Mouse (Mus musculus) heart, embryonic 12.5 days (tissue): Measurements from ENCODE around the gene Spag5. TPM values are rescaled to one million over a fixed set of nuclear protein-coding genes. Genes with fewer than 3 reads are reported as not detected.

Source experiments
- ATAC-seq: fragments of 200-750 bp; cut with Nextera tagmentation; 2 replicates; pipeline ENCODE4 v1.8.0; 2017; ENCODE audit warnings: moderate TSS enrichment, moderate library complexity; ENCODE audit not compliant: insufficient number of reproducible peaks, low FRiP score
- H3K27ac ChIP-seq: fragments of 300-500 bp; sonication (generic); 2 replicates; pipeline ENCODE4 v1.5.1; 2016; ENCODE audit warnings: mild to moderate bottlenecking, moderate library complexity; ENCODE audit not compliant: poor library complexity, severe bottlenecking
- H3K27me3 ChIP-seq: fragments of 300-500 bp; sonication (generic); replicated peaks from 2 replicates; pipeline ENCODE4 v1.6.1; 2016; ENCODE audit warnings: mild to moderate bottlenecking, moderate library complexity
- H3K36me3 ChIP-seq: fragments of 300-500 bp; sonication (generic); 2 replicates; pipeline ENCODE4 v1.6.1; 2016; ENCODE audit warnings: mild to moderate bottlenecking, moderate library complexity
- H3K4me1 ChIP-seq: fragments of 300-500 bp; sonication (generic); replicated peaks from 2 replicates; pipeline ENCODE4 v1.6.1; 2016; ENCODE audit warnings: mild to moderate bottlenecking
- H3K4me2 ChIP-seq: fragments of 300-500 bp; sonication (generic); 2 replicates; pipeline ENCODE4 v1.6.1; 2016; ENCODE audit warnings: mild to moderate bottlenecking, moderate library complexity
- H3K4me3 ChIP-seq: fragments of 300-500 bp; sonication (generic); 2 replicates; pipeline ENCODE4 v1.5.1; 2016; ENCODE audit warnings: mild to moderate bottlenecking
- H3K9ac ChIP-seq: fragments of 300-500 bp; sonication (generic); 2 replicates; pipeline ENCODE4 v1.6.1; 2016; ENCODE audit warnings: mild to moderate bottlenecking, moderate library complexity
- H3K9me3 ChIP-seq: fragments of 300-500 bp; sonication (generic); replicated peaks from 2 replicates; pipeline ENCODE4 v1.6.1; 2016; ENCODE audit warnings: mild to moderate bottlenecking, moderate library complexity
- WGBS: fragments of 180-500 bp; shearing (Covaris S2); methylation state at CpG from one replicate; pipeline ENCODE4 v1.1.7; 2016; 5-methylcytosine and 5-hydroxymethylcytosine counted together
- polyA plus RNA-seq: library from polyadenylated mRNA; unstranded; fragments of >200 nt; fragmentation: Nextera tagmentation; extraction: Ambion mirVana; gene quantifications from 2 replicates; pipeline ENCODE4 v1.2.1, GENCODE M21; 2016

Gene Spag5
- polyA plus RNA-seq, 1 experiment from 2014 or later: 27.2 TPM

DNA sequence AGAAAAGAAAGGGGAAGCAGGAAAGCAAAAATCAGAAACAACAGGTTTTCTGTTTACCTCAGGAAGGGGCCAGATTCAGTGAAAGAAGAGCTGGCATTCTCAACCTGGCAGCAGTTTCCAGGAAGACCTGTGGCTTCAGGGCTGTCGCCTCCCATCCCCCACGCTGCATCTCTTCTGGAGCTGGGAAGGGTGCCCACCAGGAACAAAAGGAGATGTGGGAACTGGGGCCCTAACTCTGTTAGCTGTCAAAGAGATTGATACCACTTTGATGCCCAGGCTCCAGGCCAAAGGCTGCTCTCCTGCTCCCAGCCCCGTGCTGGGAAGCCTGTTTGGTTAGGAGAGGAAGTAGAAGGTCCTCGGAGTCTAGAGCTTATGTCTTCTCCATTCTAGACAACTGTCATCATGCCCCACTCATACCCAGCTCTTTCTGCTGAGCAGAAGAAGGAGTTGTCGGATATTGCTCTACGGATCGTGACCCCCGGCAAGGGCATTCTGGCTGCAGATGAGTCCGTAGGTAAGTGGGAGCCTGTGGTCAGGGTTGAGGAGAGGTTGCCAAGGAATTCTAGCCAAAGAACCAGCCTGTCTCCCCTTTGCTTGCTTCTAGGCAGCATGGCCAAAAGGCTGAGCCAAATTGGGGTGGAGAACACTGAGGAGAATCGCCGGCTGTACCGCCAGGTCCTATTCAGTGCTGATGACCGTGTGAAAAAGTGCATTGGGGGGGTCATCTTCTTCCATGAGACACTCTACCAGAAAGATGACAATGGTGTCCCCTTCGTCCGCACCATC, 22.9 kb downstream of the Spag5 start:
- peaks cover 31% of the 10 kb centered on the region for H3K36me3 ChIP-seq
- H3K4me2 ChIP-seq: no peak overlapping the region
- H3K9me3 ChIP-seq: no peaks in the 10 kb centered on the region
- H3K4me1 ChIP-seq: peaks cover 23% of the 10 kb centered on the region
- H3K9ac ChIP-seq: no peak overlapping the region
- 86% methylated on average over 15 of the region's 15 CpGs for WGBS
- ATAC-seq: no peak
- no peaks in the 10 kb centered on the region for H3K27me3 ChIP-seq
- no peak overlapping the region for H3K4me3 ChIP-seq
- no peak overlapping the region for H3K27ac ChIP-seq

DNA sequence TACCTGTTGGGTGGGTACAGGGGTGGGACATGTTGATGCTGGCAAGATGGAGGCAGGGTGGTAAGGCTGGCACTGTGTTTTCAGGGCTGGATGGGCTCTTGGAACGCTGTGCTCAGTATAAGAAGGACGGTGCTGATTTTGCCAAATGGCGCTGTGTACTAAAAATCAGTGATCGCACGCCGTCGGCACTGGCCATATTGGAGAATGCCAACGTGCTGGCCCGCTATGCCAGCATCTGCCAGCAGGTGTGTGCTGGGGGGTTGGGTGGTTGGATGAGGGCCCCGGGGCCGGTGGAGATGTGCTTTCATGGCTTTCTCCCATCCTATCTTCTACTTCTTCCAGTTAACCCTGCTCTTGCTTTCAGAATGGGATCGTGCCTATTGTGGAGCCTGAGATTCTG, 23.6 kb downstream of the Spag5 start:
- no peak overlapping the region for H3K9ac ChIP-seq
- H3K4me3 ChIP-seq: no peak overlapping the region
- H3K4me1 ChIP-seq: peaks cover 25% of the 10 kb centered on the region
- no peak overlapping the region for H3K4me2 ChIP-seq
- no peaks in the 10 kb centered on the region for H3K27me3 ChIP-seq
- 91% methylated on average over 12 of the region's 12 CpGs for WGBS
- H3K27ac ChIP-seq: no peak overlapping the region
- no peak for ATAC-seq
- peaks cover 23% of the 10 kb centered on the region for H3K36me3 ChIP-seq
- no peaks in the 10 kb centered on the region for H3K9me3 ChIP-seq

DNA sequence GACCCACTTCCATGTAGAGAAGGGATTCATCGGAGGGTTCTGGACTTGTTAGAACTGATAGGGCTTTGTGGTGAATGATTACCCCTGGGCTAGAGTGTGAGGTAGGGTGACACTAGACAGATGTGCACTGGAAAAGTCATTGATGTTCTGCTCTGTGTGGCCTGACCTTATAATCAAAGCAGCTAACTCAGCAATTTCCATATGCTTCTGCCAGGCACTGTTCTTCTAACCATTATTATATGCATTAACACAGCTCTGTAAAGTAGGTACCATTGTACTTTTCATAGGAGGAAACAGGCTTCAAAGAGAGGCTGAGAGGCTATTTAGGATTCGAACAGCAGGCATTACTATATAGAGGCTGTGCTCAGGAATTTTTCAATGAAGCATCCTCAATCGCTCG, 25.9 kb downstream of the Spag5 start:
- H3K27ac ChIP-seq: no peak overlapping the region
- 91% methylated on average over 4 of the region's 4 CpGs for WGBS
- H3K4me1 ChIP-seq: peaks cover 24% of the 10 kb centered on the region
- H3K9ac ChIP-seq: no peak overlapping the region
- H3K4me2 ChIP-seq: no peak overlapping the region
- no peaks in the 10 kb centered on the region for H3K27me3 ChIP-seq
- H3K4me3 ChIP-seq: no peak overlapping the region
- ATAC-seq: no peak
- peaks cover 6% of the 10 kb centered on the region; the same call in 1 of the 2 replicates for H3K36me3 ChIP-seq
- H3K9me3 ChIP-seq: no peaks in the 10 kb centered on the region

GRCm38 (mm10) chr11:78327634-78328511, 26.5 kb downstream of the Spag5 start, which contains the start of gene Pigs:
Gene Pigs (plus strand): TSS chr11:78328415.
- 11% methylated on average over 37 of the region's 37 CpGs for WGBS
- no peaks in the 10 kb centered on the region for H3K27me3 ChIP-seq
- peak; percentile 95 for ATAC-seq
- H3K9me3 ChIP-seq: no peaks in the 10 kb centered on the region
- H3K9ac ChIP-seq: peak within 1 kb of the TSS; percentile 85
- H3K4me1 ChIP-seq: peaks cover 17% of the 10 kb centered on the region
- peak within 1 kb of the TSS; percentile 97 for H3K4me2 ChIP-seq
- peak within 1 kb of the TSS; percentile 77 for H3K4me3 ChIP-seq
- no peak within 1 kb of the TSS for H3K27ac ChIP-seq
- peaks cover 12% of the 10 kb centered on the region for H3K36me3 ChIP-seq

- H3K27ac ChIP-seq: no peak overlapping the region
- H3K36me3 ChIP-seq: peaks cover 19% of the 10 kb centered on the region
- peak overlapping the region; percentile 97 for H3K4me2 ChIP-seq
- peak overlapping the region; percentile 85 for H3K9ac ChIP-seq
- 2% methylated on average over 36 of the region's 41 CpGs for WGBS
- H3K4me1 ChIP-seq: peaks cover 11% of the 10 kb centered on the region
- peak; percentile 63 for ATAC-seq
- peak overlapping the region; percentile 77 for H3K4me3 ChIP-seq
- no peaks in the 10 kb centered on the region for H3K27me3 ChIP-seq
- H3K9me3 ChIP-seq: no peaks in the 10 kb centered on the region
These were observed 27.3 kb downstream of the Spag5 start for GRCm38 (mm10) chr11:78328512-78329056.

DNA sequence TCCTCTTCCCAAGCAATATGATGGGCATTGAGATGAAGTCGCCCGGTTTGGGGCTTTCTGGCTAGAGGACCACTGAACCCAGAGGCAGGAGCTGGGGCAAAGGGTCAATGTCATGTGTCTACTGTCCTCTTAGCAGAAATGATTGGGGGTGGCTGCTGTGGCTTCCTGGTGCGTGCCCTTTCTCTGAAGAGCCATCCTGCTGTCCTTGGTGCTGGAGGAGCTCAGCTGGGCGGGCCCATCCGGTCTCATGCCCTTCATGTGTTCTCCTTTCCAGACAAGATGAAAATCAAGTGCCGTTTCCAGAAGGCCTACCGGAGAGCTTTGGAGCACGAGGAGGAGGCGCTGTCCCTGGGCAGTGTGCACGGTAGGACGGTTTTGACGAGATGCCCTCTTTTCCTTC, 31.3 kb downstream of the Spag5 start:
- H3K36me3 ChIP-seq: peaks cover 48% of the 10 kb centered on the region
- H3K9me3 ChIP-seq: no peaks in the 10 kb centered on the region
- H3K9ac ChIP-seq: no peak overlapping the region
- peaks cover 6% of the 10 kb centered on the region for H3K4me1 ChIP-seq
- H3K27ac ChIP-seq: no peak overlapping the region
- 94% methylated on average over 12 of the region's 12 CpGs for WGBS
- no peak overlapping the region for H3K4me2 ChIP-seq
- no peak overlapping the region for H3K4me3 ChIP-seq
- no peak for ATAC-seq
- no peaks in the 10 kb centered on the region for H3K27me3 ChIP-seq

GRCm38 (mm10) chr11:78333992-78334391, 32.7 kb downstream of the Spag5 start:
- Histone ChIP-seq H3K4me3 (no peak overlapping the region), H3K36me3 (peaks cover 57% of the 10 kb centered on the region), H3K9me3 (no peaks in the 10 kb centered on the region), H3K27me3 (no peaks in the 10 kb centered on the region), H3K4me2 (no peak overlapping the region), H3K4me1 (peaks cover 4% of the 10 kb centered on the region), H3K27ac (no peak overlapping the region), H3K9ac (no peak overlapping the region)
- 94% methylated on average over 5 of the region's 5 CpGs for WGBS
- no peak for ATAC-seq

GRCm38 (mm10) chr11:78337040-78337439, 35.7 kb downstream of the Spag5 start:
- H3K27ac ChIP-seq: no peak overlapping the region
- H3K4me2 ChIP-seq: no peak overlapping the region
- no peak overlapping the region for H3K4me3 ChIP-seq
- no peaks in the 10 kb centered on the region for H3K9me3 ChIP-seq
- H3K36me3 ChIP-seq: peaks cover 66% of the 10 kb centered on the region
- no peak overlapping the region for H3K9ac ChIP-seq
- no peaks in the 10 kb centered on the region for H3K27me3 ChIP-seq
- WGBS: 94% methylated on average over 8 of the region's 8 CpGs
- 0 out of 2 replicates have a peak, but pooled peaks cover 6% of the 10 kb centered on the region for H3K4me1 ChIP-seq
- ATAC-seq: no peak

DNA sequence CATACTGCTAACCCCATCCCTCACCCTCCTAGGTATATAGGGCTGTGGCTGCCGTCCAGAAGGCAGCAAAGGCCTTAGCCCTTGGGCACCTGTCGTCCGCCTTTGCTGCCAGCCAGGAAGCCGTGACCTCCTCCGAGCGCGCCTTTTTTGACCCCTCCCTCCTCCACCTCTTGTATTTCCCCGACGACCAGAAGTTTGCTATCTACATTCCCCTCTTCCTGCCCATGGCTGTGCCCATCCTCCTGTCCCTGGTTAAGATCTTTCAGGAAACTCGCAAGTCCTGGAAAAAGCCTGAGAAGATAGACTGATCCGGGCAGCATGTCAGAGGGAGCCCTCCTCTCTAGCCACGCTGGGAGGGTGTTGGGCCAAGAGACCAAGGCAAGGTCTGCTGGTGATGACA, 40.4 kb downstream of the Spag5 start:
- H3K9ac ChIP-seq: no peak overlapping the region
- H3K4me3 ChIP-seq: no peak overlapping the region
- peaks cover 39% of the 10 kb centered on the region for H3K4me1 ChIP-seq
- WGBS: 60% methylated on average over 12 of the region's 12 CpGs
- no peaks in the 10 kb centered on the region for H3K9me3 ChIP-seq
- no peak overlapping the region for H3K4me2 ChIP-seq
- H3K27me3 ChIP-seq: no peaks in the 10 kb centered on the region
- H3K36me3 ChIP-seq: peaks cover 30% of the 10 kb centered on the region
- no peak overlapping the region for H3K27ac ChIP-seq
- ATAC-seq: no peak

DNA sequence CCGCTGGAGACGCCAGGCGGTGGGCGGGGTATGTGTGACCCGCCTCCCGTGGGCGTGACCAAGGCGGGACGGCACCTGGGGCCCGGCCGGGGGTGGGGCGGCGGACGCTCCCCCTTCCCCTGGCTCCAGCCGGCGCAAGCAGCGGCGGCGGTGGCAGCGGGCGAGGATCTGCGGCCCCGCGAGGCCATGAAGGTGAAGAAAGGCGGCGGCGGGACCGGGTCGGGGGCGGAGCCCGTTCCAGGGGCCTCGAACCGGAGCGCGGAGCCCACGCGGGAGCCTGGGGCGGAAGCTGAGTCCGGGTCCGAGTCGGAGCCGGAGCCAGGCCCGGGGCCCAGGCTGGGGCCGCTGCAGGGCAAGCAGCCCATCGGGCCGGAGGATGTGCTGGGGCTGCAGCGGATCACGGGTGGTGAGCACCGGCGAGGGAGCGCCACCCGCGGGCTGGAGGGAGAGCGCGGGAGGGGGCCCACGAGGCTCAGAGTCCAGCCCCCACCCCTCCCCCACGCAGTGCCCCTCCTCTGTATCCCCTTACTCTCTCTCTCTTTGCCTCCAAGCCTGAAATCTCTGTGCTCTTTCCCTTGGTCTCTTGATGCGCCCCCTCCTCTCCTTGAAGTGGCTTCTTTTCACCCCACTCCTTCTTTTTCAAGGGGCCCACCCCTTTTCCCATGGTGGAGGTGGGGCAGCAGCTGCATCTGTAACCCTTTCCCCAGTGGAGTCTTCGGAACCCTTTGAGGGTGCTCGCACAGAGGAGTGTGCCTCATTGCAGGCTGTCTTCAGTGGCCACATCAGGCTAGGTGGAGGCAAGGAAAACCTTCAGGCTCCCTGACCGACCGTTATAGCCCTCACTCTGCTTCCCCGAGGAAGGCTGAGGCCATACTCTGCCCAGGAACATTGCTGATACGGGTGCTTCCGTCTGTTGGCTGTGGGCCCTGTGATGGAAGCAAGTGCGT, 42.3 kb downstream of the Spag5 start, which contains the start of gene Unc119:
TSS of gene Unc119 (plus strand) at position 102 of the 947 bp plus-strand sequence.
- Histone ChIP-seq H3K4me3 (peak within 1 kb of the TSS; percentile 82), H3K9ac (peak within 1 kb of the TSS; percentile 89), H3K9me3 (no peaks in the 10 kb centered on the region), H3K4me2 (peak within 1 kb of the TSS; percentile 93), H3K4me1 (peaks cover 41% of the 10 kb centered on the region), H3K36me3 (peaks cover 27% of the 10 kb centered on the region), H3K27me3 (no peaks in the 10 kb centered on the region), H3K27ac (peak within 1 kb of the TSS; percentile 73)
- peak; percentile 88 for ATAC-seq
- WGBS: under 1% methylated on average over 64 of the region's 66 CpGs
